Mouse (Mus musculus): ENCODE results near the gene Mob3b. TPM values are rescaled to one million over a fixed set of nuclear protein-coding genes. Genes with fewer than 3 reads are reported as not detected.
A peak's percentile ranks its signal among the peaks of the same experiment; 100 is the strongest.

The Mob3b gene
- polyA plus RNA-seq, 1 experiment from 2014 or later = 14.9 TPM

DNA sequence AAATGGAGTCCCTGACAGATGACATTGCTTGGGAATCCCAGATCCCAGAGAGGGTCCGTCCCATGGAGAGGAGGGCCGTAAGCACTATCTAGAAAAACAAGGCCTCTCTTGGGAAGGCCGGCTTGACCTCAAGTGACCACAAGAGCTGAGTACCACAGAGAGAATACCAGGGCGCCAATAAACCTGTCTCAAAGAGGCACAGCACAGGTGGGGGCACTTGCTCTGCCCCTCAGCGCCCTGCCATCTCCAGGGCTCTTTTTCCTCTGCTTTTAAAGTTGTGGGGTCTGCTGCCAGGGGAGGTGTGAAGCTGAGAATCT, 107.6 kb downstream of the Mob3b start:
- ATAC-seq (ENCODE audit: insufficient read depth) (no peak; the same call in 1 of the 2 replicates), DNase-seq (no peak)
- peaks cover 14% of the 10 kb centered on the region for H3K4me1 ChIP-seq (ENCODE audit: insufficient read depth)
- H3K9me3 ChIP-seq (ENCODE audit: low read depth, low read length) = no peaks in the 10 kb centered on the region
- no peaks in the 10 kb centered on the region for H3K36me3 ChIP-seq (ENCODE audit: insufficient read depth)
- H3K4me2 ChIP-seq = no peak overlapping the region
- H3K27ac ChIP-seq (ENCODE audit: low read depth) = no peak overlapping the region
- 62% methylated on average over 5 of the region's 5 CpGs for WGBS
- H3K27me3 ChIP-seq (ENCODE audit: insufficient read depth, low read length) = no peaks in the 10 kb centered on the region
- no peak overlapping the region for H3K9ac ChIP-seq
- no peak for TF ChIP-seq CTCF (IDR thresholded peaks at IDR 0.05; ENCODE audit: low read depth)
- H3K4me3 ChIP-seq (ENCODE audit: low read depth, low read length) = no peak overlapping the region

DNA sequence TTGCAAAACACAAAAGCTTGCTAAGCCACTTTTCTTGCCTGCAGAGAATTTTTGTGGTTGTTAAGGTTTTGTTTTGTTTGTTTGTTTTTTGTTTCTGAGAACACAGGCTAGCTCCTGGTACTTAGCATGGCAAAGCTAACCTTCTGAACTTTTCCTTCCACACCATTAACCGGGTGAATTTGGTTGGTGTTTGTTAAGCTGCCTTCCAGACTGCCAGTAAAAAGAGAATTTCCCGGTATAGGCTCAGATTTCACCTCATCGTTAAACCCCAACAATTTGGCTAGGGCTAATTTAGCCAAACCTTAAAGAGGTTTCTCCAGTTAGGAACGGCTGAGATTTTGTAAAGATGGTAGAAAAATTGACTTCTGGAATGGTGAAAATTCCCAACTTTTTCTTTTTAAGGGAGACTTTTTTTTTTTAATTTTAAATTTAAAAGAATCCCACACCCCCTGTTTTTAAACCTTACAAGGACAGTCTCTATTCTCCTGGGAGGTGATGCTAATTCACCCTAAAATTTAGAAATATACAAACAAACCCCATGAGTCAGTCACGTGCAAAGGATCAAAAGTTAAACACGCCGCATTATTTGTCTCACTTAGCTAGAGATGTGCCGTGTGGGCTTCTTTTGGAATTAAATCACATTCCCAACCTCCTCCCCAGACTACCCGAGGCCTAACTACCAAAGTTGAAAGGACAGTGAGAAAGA, 108.1 kb downstream of the Mob3b start:
- H3K27ac ChIP-seq (ENCODE audit: low read depth) = no peak overlapping the region
- H3K4me2 ChIP-seq = no peak overlapping the region
- no peaks in the 10 kb centered on the region for H3K27me3 ChIP-seq (ENCODE audit: insufficient read depth, low read length)
- no peak; the same call in 1 of the 2 replicates for ATAC-seq (ENCODE audit: insufficient read depth)
- peaks cover 14% of the 10 kb centered on the region for H3K4me1 ChIP-seq (ENCODE audit: insufficient read depth)
- H3K36me3 ChIP-seq (ENCODE audit: insufficient read depth) = no peaks in the 10 kb centered on the region
- H3K4me3 ChIP-seq (ENCODE audit: low read depth, low read length) = no peak overlapping the region
- H3K9me3 ChIP-seq (ENCODE audit: low read depth, low read length) = no peaks in the 10 kb centered on the region
- no peak overlapping the region for H3K9ac ChIP-seq
- WGBS = 43% methylated on average over 9 of the region's 9 CpGs
- DNase-seq = peak; percentile 13
- no peak for TF ChIP-seq CTCF (IDR thresholded peaks at IDR 0.05; ENCODE audit: low read depth)

DNA sequence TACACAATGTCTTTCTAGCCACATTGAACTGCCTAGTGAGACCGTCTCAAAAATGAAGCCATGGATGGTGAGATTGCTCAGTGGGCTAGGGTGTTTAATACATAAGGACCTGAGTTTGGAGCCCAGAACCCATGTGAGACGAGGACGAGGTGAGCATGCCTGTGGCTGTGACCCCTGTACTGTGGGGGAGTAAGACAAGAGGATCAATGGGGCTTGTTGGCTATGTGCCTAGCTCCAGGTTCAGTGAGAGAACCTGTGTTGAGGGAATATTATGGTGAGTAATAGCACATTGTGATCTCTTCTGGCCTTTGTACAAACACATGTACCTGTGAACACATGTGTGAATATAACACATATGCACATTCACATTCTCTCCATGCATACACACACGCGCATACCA, 116.4 kb downstream of the Mob3b start:
- Histone ChIP-seq H3K4me2 (no peak overlapping the region), H3K27me3 (ENCODE audit: insufficient read depth, low read length) (no peaks in the 10 kb centered on the region), H3K9ac (no peak overlapping the region), H3K4me1 (ENCODE audit: insufficient read depth) (no peaks in the 10 kb centered on the region), H3K27ac (ENCODE audit: low read depth) (no peak overlapping the region), H3K36me3 (ENCODE audit: insufficient read depth) (no peaks in the 10 kb centered on the region), H3K9me3 (ENCODE audit: low read depth, low read length) (no peaks in the 10 kb centered on the region), H3K4me3 (ENCODE audit: low read depth, low read length) (no peak overlapping the region)
- no peak for ATAC-seq (ENCODE audit: insufficient read depth)
- 97% methylated on average over 5 of the region's 5 CpGs for WGBS
- no peak for DNase-seq
- TF ChIP-seq CTCF (IDR thresholded peaks at IDR 0.05; ENCODE audit: low read depth) = no peak

DNA sequence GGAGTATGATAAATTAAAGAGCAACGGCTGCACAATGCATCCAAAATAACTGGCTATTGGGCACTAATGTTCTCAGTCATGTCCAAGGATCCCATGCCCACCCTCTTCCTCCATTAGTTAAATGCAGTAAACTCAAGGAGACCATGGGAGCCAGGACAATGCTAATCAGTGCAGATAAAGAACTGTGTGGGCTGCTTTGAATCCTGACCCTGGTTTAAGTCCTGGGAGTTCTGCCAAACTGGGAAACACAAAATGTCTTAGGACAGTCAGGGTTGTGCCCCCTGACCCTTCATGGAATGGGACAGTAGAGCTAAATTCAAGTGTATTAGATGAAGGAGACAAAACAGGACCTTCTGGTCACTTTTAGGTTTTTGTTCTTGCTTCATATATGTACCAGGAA, 117.0 kb downstream of the Mob3b start:
- DNase-seq (no peak), ATAC-seq (ENCODE audit: insufficient read depth) (no peak)
- Histone ChIP-seq H3K27ac (ENCODE audit: low read depth) (no peak overlapping the region), H3K4me1 (ENCODE audit: insufficient read depth) (no peaks in the 10 kb centered on the region), H3K36me3 (ENCODE audit: insufficient read depth) (no peaks in the 10 kb centered on the region), H3K27me3 (ENCODE audit: insufficient read depth, low read length) (no peaks in the 10 kb centered on the region), H3K4me2 (no peak overlapping the region), H3K4me3 (ENCODE audit: low read depth, low read length) (no peak overlapping the region), H3K9ac (no peak overlapping the region), H3K9me3 (ENCODE audit: low read depth, low read length) (no peaks in the 10 kb centered on the region)
- no peak for TF ChIP-seq CTCF (IDR thresholded peaks at IDR 0.05; ENCODE audit: low read depth)
- 39% methylated on average over 1 of the region's 1 CpGs for WGBS

DNA sequence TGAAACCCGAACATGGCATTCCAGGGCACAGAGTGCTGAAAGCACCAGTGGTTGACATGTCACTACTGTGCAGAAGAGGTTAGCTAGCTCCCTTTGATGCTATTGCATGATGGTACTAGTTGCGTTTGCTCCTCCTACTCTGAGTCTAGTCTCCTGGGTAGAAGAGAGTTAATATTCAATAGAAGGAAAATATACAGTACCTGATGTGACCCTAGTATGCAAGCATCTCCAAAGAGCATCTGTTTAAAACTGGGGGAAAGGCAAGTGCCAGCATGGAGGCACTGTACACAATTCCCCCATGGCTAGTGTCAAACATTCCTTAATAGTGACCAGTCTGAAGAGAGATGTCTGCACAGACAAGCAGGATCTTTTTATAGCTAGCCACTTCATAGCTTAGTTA, 119.5 kb downstream of the Mob3b start:
- Histone ChIP-seq H3K4me2 (no peak overlapping the region), H3K36me3 (ENCODE audit: insufficient read depth) (no peaks in the 10 kb centered on the region), H3K9me3 (ENCODE audit: low read depth, low read length) (no peaks in the 10 kb centered on the region), H3K4me3 (ENCODE audit: low read depth, low read length) (no peak overlapping the region), H3K27me3 (ENCODE audit: insufficient read depth, low read length) (no peaks in the 10 kb centered on the region), H3K4me1 (ENCODE audit: insufficient read depth) (peaks cover 4% of the 10 kb centered on the region; the same call in 1 of the 2 replicates), H3K9ac (no peak overlapping the region), H3K27ac (ENCODE audit: low read depth) (no peak overlapping the region)
- ATAC-seq (ENCODE audit: insufficient read depth) = no peak
- TF ChIP-seq CTCF (IDR thresholded peaks at IDR 0.05; ENCODE audit: low read depth) = no peak
- DNase-seq = no peak
- 64% methylated on average over 2 of the region's 2 CpGs for WGBS

DNA sequence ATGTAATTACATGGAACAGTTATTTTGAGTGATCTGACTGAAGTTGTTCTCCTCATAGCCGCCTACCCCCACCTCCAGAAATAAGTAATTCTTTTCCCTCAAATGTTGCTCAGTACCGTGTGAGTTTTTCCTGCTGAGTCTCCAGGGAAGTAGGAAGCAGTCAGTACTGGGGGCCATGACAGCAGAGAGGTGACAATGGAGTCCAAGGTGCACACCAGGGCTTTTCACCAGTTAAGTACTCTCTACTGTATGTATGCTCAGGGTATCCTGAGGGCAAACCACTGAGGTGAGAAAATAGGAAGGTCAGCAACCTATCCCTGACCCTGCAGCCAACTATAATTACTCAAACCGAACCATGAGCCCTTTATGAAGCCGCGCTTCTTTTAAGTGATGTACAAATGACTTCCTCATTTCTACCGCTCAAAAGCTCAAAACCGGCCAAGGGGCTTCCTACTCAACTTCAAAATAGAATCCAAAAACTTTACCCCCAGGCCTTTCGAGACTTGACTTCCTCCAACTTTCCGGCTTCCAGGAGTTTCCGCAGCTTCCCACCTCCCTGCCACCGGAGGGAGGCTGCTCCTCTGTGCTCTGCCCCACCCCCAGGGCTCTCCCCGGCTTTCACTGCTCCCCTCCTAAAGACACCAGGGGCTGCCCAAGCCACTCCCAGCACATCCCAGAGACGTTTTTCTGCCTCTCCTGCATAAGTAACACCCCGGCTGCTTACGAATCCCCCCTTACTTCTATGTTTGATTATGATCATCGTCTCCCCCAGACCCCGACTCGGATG, 122.6 kb downstream of the Mob3b start:
- DNase-seq (peak; percentile 26), ATAC-seq (ENCODE audit: insufficient read depth) (no peak)
- H3K4me3 ChIP-seq (ENCODE audit: low read depth, low read length) = no peak overlapping the region
- peak overlapping the region; percentile 42 for H3K4me2 ChIP-seq
- H3K36me3 ChIP-seq (ENCODE audit: insufficient read depth) = no peaks in the 10 kb centered on the region
- TF ChIP-seq CTCF (IDR thresholded peaks at IDR 0.05; ENCODE audit: low read depth) = no peak
- H3K27ac ChIP-seq (ENCODE audit: low read depth) = no peak overlapping the region
- no peaks in the 10 kb centered on the region for H3K9me3 ChIP-seq (ENCODE audit: low read depth, low read length)
- H3K27me3 ChIP-seq (ENCODE audit: insufficient read depth, low read length) = no peaks in the 10 kb centered on the region
- no peak overlapping the region for H3K9ac ChIP-seq
- H3K4me1 ChIP-seq (ENCODE audit: insufficient read depth) = peaks cover 14% of the 10 kb centered on the region
- 44% methylated on average over 18 of the region's 18 CpGs for WGBS

DNA sequence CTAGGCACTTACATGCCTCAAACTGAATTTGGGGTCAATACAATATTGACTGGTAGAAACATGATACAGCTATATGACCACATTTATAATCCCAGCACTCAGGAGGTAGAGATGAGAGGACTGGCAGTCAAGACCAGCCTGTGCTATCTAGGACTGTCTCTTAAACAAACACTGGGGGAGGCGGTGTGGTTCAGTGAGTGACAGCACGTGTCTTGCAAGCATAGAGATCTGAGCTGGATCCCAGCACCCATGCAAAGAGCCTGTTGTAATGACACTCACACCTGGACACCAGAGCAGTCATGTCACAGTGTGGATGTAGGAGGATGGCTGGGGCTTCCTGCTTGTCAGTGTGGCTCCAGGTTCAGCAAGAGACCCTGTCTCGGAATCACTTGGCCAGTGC, 124.5 kb downstream of the Mob3b start:
- Histone ChIP-seq H3K4me3 (ENCODE audit: low read depth, low read length) (no peak overlapping the region), H3K4me2 (no peak overlapping the region), H3K4me1 (ENCODE audit: insufficient read depth) (peaks cover 14% of the 10 kb centered on the region), H3K9ac (no peak overlapping the region), H3K27ac (ENCODE audit: low read depth) (no peak overlapping the region), H3K9me3 (ENCODE audit: low read depth, low read length) (no peaks in the 10 kb centered on the region), H3K27me3 (ENCODE audit: insufficient read depth, low read length) (no peaks in the 10 kb centered on the region), H3K36me3 (ENCODE audit: insufficient read depth) (no peaks in the 10 kb centered on the region)
- DNase-seq = no peak
- ATAC-seq (ENCODE audit: insufficient read depth) = no peak
- TF ChIP-seq CTCF (IDR thresholded peaks at IDR 0.05; ENCODE audit: low read depth) = no peak
- 50% methylated on average over 3 of the region's 3 CpGs for WGBS
